Mouse (Mus musculus): ENCODE measurements around the gene Tbc1d22a. TPM values are rescaled to one million over a fixed set of nuclear protein-coding genes. Genes with fewer than 3 reads are reported as not detected.

The Tbc1d22a gene
- polyA plus RNA-seq, 1 experiment from 2014 or later, result 6.6 TPM

DNA sequence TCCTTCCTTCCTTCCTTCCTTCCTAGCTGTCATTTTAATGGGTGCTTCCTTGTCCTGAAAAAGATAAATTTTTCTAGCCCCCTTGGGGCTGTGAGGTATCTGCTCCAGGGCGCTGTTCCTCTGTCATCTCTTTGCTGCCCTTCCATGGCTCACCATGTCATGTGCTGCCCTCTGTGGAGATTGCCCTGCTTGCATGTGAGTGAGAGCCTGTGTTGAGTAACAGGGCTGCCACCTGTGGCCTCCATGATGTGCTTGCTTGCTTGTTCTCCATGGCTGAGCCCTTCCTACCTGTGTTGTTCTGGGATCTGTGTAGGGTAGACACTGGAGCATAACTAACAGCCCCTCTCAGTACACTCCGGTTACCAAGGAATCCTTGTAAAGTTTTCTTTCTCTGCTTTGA is 12.7 kb downstream of the Tbc1d22a start:
- H3K27ac ChIP-seq (replicated peaks), result no peak overlapping the region
- no peak overlapping the region for H3K4me3 ChIP-seq (replicated peaks)
- peaks cover 25% of the 10 kb centered on the region for H3K4me1 ChIP-seq (replicated peaks)
- 0 out of 2 replicates have a peak, but pooled peaks cover 3% of the 10 kb centered on the region for H3K36me3 ChIP-seq (replicated peaks)
- ATAC-seq (ENCODE audit: insufficient read depth), result no peak
- 73% methylated on average over 2 of the region's 2 CpGs for WGBS (ENCODE audit: insufficient replicate concordance)
- H3K4me2 ChIP-seq, result no peak overlapping the region
- H3K9ac ChIP-seq, result no peak overlapping the region
- H3K27me3 ChIP-seq, result no peaks in the 10 kb centered on the region
- H3K9me3 ChIP-seq (replicated peaks), result no peaks in the 10 kb centered on the region

DNA sequence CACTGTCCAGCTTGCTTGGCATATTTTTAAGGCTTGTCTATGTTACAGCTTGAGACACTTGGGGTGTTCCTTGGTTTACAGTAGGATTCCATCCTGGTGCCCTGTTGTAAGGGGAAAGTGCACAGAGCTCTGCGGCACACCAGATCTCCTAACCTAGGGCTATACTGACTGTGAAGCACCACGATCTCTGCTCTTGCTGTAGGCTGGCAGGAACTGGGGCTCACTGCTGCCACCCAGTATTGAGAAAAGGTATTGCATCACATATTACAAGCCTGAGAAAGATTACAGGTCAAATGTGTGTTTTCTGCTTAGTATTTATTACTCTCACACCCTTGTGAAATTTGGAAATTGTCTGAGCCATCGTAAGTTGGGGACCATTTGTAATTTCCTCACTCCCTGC is 13.9 kb downstream of the Tbc1d22a start:
- Histone ChIP-seq H3K27me3 (no peaks in the 10 kb centered on the region), H3K4me1 (replicated peaks) (peaks cover 25% of the 10 kb centered on the region), H3K9ac (no peak overlapping the region), H3K9me3 (replicated peaks) (no peaks in the 10 kb centered on the region), H3K36me3 (replicated peaks) (0 out of 2 replicates have a peak, but pooled peaks cover 3% of the 10 kb centered on the region), H3K4me3 (replicated peaks) (no peak overlapping the region), H3K4me2 (no peak overlapping the region), H3K27ac (replicated peaks) (no peak overlapping the region)
- 33% methylated on average over 3 of the region's 3 CpGs for WGBS (ENCODE audit: insufficient replicate concordance)
- ATAC-seq (ENCODE audit: insufficient read depth), result no peak

GRCm38 (mm10) chr15:86229088-86229487 is 14.8 kb downstream of the Tbc1d22a start:
- Histone ChIP-seq H3K4me3 (replicated peaks) (no peak overlapping the region), H3K36me3 (replicated peaks) (no peaks in the 10 kb centered on the region), H3K4me1 (replicated peaks) (peaks cover 25% of the 10 kb centered on the region), H3K27ac (replicated peaks) (no peak overlapping the region), H3K4me2 (no peak overlapping the region), H3K27me3 (no peaks in the 10 kb centered on the region), H3K9me3 (replicated peaks) (no peaks in the 10 kb centered on the region), H3K9ac (no peak overlapping the region)
- ATAC-seq (ENCODE audit: insufficient read depth), result no peak
- 79% methylated on average over 8 of the region's 8 CpGs for WGBS (ENCODE audit: insufficient replicate concordance)

DNA sequence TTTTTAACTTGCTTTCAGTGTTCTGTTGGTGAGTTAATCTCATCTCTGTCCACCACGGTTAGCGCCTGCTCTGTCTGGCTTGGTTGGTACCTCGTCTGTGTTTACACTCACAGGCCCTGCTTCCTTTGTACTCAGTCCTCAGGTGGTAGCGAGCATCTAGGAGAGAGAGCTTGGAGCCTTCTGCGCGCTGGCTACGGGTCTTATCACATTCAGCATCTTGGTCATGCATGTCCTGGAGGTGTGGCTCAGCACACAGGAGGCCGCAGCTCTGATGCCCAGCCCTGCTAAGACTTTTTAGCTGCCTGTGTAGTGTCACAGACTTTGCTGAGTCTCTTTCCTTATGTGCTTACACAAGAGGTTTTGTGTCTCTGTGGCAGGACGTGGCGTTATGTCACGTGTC is 15.4 kb downstream of the Tbc1d22a start:
- no peak overlapping the region for H3K27ac ChIP-seq (replicated peaks)
- no peak overlapping the region for H3K4me3 ChIP-seq (replicated peaks)
- no peaks in the 10 kb centered on the region for H3K27me3 ChIP-seq
- no peak overlapping the region for H3K9ac ChIP-seq
- ATAC-seq (ENCODE audit: insufficient read depth), result no peak
- no peaks in the 10 kb centered on the region for H3K36me3 ChIP-seq (replicated peaks)
- H3K4me1 ChIP-seq (replicated peaks), result peaks cover 20% of the 10 kb centered on the region
- WGBS (ENCODE audit: insufficient replicate concordance), result 52% methylated on average over 11 of the region's 11 CpGs
- H3K9me3 ChIP-seq (replicated peaks), result no peaks in the 10 kb centered on the region
- H3K4me2 ChIP-seq, result no peak overlapping the region

DNA sequence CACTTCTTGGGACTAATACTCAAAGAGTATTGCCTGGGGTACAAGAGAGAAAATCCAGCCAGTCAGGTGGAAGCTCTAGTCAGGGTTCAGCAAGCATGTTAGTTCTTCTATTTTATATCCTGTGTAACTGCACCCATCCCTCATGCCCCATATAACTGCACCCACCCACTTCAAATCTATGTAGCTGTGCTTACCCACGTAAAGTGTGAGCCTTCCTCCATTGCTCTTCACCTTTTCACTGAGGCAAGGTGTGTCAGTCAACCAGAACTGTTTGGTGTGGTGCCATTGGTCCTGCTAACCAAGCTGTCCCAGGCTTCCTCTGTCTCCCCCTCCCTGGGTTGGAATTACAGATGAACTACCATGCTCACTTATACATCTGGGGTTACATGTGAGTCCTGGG is 16.9 kb downstream of the Tbc1d22a start:
- H3K4me1 ChIP-seq (replicated peaks), result peaks cover 16% of the 10 kb centered on the region
- ATAC-seq (ENCODE audit: insufficient read depth), result no peak
- H3K27me3 ChIP-seq, result no peaks in the 10 kb centered on the region
- WGBS (ENCODE audit: insufficient replicate concordance), result 70% methylated on average over 1 of the region's 1 CpGs
- H3K9ac ChIP-seq, result no peak overlapping the region
- no peak overlapping the region for H3K27ac ChIP-seq (replicated peaks)
- no peak overlapping the region for H3K4me2 ChIP-seq
- no peaks in the 10 kb centered on the region for H3K36me3 ChIP-seq (replicated peaks)
- H3K9me3 ChIP-seq (replicated peaks), result no peaks in the 10 kb centered on the region
- H3K4me3 ChIP-seq (replicated peaks), result no peak overlapping the region

DNA sequence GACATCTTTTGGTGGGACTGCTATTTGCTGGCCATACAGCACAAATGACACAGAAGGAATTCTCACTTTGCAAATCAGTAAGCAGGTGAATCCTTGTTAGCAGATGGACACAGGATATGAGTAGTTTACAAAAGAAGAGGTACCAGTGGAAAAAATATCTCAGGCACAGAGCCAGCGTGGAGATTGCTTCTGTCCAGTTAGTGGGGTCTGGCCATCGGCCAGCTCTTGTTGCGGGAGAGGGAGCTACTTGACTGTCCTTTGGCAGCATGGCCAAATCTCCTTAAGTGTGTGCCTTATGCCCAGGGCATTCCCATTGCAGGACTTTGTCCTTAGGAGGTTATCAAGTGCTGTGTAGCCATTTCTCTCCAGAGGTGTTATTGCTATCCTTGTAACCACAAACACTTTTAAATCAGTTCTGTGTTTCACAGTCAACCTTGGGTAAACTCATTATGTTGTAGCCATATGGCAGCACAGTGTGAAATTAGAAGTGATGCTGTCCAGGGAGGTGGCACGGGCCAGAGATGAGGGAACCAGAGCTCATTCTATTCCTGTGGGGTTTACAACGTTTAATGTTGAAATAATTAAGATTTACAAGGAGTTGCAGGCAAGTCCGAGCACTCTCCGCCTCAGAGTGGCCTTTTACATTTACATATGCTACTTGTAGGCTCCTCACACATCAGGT is 17.7 kb downstream of the Tbc1d22a start:
- Histone ChIP-seq H3K27ac (replicated peaks) (no peak overlapping the region), H3K4me1 (replicated peaks) (peaks cover 16% of the 10 kb centered on the region), H3K27me3 (no peaks in the 10 kb centered on the region), H3K9me3 (replicated peaks) (no peaks in the 10 kb centered on the region), H3K36me3 (replicated peaks) (0 out of 2 replicates have a peak, but pooled peaks cover 1% of the 10 kb centered on the region), H3K4me3 (replicated peaks) (no peak overlapping the region), H3K4me2 (no peak overlapping the region), H3K9ac (no peak overlapping the region)
- ATAC-seq (ENCODE audit: insufficient read depth), result no peak
- WGBS (ENCODE audit: insufficient replicate concordance), result 69% methylated on average over 7 of the region's 7 CpGs

GRCm38 (mm10) chr15:86234001-86234400 is 19.7 kb downstream of the Tbc1d22a start:
- no peak overlapping the region for H3K9ac ChIP-seq
- no peak overlapping the region for H3K4me3 ChIP-seq (replicated peaks)
- 0 out of 2 replicates have a peak, but pooled peaks cover 6% of the 10 kb centered on the region for H3K36me3 ChIP-seq (replicated peaks)
- peaks cover 10% of the 10 kb centered on the region for H3K4me1 ChIP-seq (replicated peaks)
- H3K27ac ChIP-seq (replicated peaks), result no peak overlapping the region
- H3K27me3 ChIP-seq, result no peaks in the 10 kb centered on the region
- H3K4me2 ChIP-seq, result no peak overlapping the region
- no peaks in the 10 kb centered on the region for H3K9me3 ChIP-seq (replicated peaks)
- WGBS (ENCODE audit: insufficient replicate concordance), result 60% methylated on average over 5 of the region's 5 CpGs
- ATAC-seq (ENCODE audit: insufficient read depth), result no peak

DNA sequence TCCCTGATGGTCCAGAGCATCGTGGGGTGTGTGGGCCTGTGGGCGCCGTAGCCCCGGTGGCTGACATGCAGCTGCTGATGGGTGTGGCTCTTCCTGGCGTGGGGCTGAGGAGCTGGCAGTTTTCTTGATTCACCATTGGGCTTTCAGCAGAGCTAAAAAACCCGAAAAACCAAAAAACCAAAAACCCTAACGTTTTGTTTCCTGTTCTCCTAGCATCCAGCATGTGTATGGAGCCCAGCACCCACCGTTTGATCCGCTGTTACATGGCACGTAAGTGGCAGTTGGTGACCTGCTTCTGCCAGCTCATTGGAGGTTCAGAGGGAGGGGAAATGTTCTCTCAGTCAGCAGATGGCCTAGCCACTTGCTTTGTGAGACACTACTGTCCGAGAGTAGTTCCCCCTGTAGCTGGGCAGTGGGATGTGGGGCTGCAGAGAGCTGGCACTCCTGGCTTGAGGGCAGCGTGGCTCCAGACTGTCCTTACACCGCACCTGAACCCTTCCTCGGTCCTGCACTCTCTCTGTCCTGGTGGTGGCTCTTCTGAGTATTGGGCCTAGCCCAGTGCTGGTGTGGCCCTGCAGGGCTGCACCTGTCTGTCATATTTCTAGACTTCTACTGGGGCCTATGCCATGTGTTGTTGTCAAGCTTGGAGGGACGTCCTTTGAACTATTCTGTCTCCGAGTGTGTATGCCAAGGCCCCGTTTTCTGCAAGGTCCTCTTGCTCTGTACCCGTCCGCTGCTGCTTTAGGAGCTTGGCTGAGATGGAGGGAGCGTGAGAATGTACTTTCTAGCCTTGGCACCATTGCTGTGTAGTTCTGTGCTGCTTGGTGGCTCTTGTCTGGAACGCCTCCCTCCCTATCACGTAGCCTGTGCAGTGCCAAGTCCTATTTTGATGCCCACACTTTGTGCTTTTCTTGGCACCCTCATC is 20.5 kb downstream of the Tbc1d22a start:
- H3K4me1 ChIP-seq (replicated peaks), result peaks cover 3% of the 10 kb centered on the region; the same call in 1 of the 2 replicates
- ATAC-seq (ENCODE audit: insufficient read depth), result no peak
- 53% methylated on average over 22 of the region's 22 CpGs for WGBS (ENCODE audit: insufficient replicate concordance)
- H3K9ac ChIP-seq, result no peak overlapping the region
- H3K27ac ChIP-seq (replicated peaks), result no peak overlapping the region
- H3K9me3 ChIP-seq (replicated peaks), result no peaks in the 10 kb centered on the region
- H3K36me3 ChIP-seq (replicated peaks), result 0 out of 2 replicates have a peak, but pooled peaks cover 9% of the 10 kb centered on the region
- no peak overlapping the region for H3K4me2 ChIP-seq
- H3K4me3 ChIP-seq (replicated peaks), result no peak overlapping the region
- H3K27me3 ChIP-seq, result no peaks in the 10 kb centered on the region

DNA sequence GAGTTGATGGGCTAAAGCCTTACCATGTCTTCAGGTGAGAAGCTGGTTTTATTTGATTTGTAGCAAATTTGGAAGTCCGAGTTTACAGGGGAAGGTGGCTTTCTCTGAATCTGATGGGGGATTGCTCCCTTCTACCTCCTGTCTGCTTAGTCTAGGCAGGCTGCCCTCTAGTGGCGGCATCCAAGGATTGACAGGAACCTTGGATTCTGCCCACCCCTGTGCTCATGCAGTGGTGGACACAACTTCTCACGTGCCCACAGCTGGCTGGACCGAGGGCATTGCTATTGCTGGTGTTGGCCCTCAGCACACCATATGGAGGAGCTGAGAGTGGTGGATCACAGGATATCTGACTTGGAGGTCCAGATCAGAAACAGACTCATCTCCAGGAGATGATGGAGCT is 22.0 kb downstream of the Tbc1d22a start:
- Histone ChIP-seq H3K36me3 (replicated peaks) (0 out of 2 replicates have a peak, but pooled peaks cover 15% of the 10 kb centered on the region), H3K27ac (replicated peaks) (no peak overlapping the region), H3K4me3 (replicated peaks) (no peak overlapping the region), H3K4me2 (no peak overlapping the region), H3K9ac (no peak overlapping the region), H3K4me1 (replicated peaks) (no peaks in the 10 kb centered on the region), H3K9me3 (replicated peaks) (no peaks in the 10 kb centered on the region), H3K27me3 (no peaks in the 10 kb centered on the region)
- WGBS (ENCODE audit: insufficient replicate concordance), result 19% methylated on average over 4 of the region's 4 CpGs
- no peak for ATAC-seq (ENCODE audit: insufficient read depth)

- 0 out of 2 replicates have a peak, but pooled peaks cover 15% of the 10 kb centered on the region for H3K36me3 ChIP-seq (replicated peaks)
- no peak overlapping the region for H3K4me3 ChIP-seq (replicated peaks)
These were observed 23.8 kb downstream of the Tbc1d22a start for GRCm38 (mm10) chr15:86238076-86238475.

DNA sequence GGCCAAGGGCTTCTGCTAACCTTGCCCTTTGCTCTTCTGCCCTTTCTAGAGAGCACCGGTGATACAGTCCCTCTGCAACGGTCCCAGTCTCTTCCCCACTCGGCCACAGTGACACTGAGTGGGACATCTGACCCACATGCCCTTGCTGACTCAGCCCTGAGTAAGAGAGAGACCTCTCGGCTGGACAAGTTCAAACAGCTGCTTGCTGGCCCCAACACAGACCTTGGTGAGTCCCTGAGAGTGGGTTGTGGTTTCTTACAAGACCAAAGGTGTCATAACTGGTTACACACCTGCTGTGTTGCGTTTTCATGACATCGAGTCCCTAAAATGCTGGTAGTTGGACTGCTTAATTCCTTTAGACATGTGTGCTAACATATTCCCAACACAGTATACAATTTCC is 24.8 kb downstream of the Tbc1d22a start:
- no peak overlapping the region for H3K4me2 ChIP-seq
- no peaks in the 10 kb centered on the region for H3K9me3 ChIP-seq (replicated peaks)
- ATAC-seq (ENCODE audit: insufficient read depth), result no peak
- no peak overlapping the region for H3K9ac ChIP-seq
- no peak overlapping the region for H3K4me3 ChIP-seq (replicated peaks)
- H3K36me3 ChIP-seq (replicated peaks), result 0 out of 2 replicates have a peak, but pooled peaks cover 15% of the 10 kb centered on the region
- no peaks in the 10 kb centered on the region for H3K4me1 ChIP-seq (replicated peaks)
- no peak overlapping the region for H3K27ac ChIP-seq (replicated peaks)
- 69% methylated on average over 6 of the region's 6 CpGs for WGBS (ENCODE audit: insufficient replicate concordance)
- no peaks in the 10 kb centered on the region for H3K27me3 ChIP-seq

More at GRCm38 (mm10) chr15:86238076-86238475, 23.8 kb downstream of the Tbc1d22a start:
- ATAC-seq (ENCODE audit: insufficient read depth), result no peak
- Histone ChIP-seq H3K9ac (no peak overlapping the region), H3K9me3 (replicated peaks) (no peaks in the 10 kb centered on the region), H3K27ac (replicated peaks) (no peak overlapping the region), H3K4me1 (replicated peaks) (no peaks in the 10 kb centered on the region), H3K27me3 (no peaks in the 10 kb centered on the region), H3K4me2 (no peak overlapping the region)
- WGBS (ENCODE audit: insufficient replicate concordance), result 70% methylated on average over 3 of the region's 3 CpGs

All from liver, embryonic 15.5 days (tissue).